Mouse (Mus musculus): Measurements from ENCODE around the gene Psap. TPM values are rescaled to one million over a fixed set of nuclear protein-coding genes. Genes with fewer than 3 reads are reported as not detected.

Gene Psap
- polyA plus RNA-seq, 1 experiment from 2014 or later: 54.8 TPM

GRCm38 (mm10) chr10:60280353-60280752 lies 2.9 kb downstream of the Psap start:
- Histone ChIP-seq H3K36me3 (ENCODE audit: control insufficient read depth, insufficient read depth, low read length) (no peaks in the 10 kb centered on the region; the same call in 1 of the 2 replicates), H3K4me2 (ENCODE audit: low read depth, severe bottlenecking) (no peak overlapping the region), H3K9ac (ENCODE audit: low read length) (no peak overlapping the region), H3K27ac (replicated peaks; ENCODE audit: low read depth, low read length) (no peak overlapping the region), H3K27me3 (ENCODE audit: control insufficient read depth, insufficient read depth, low read length) (no peaks in the 10 kb centered on the region), H3K9me3 (ENCODE audit: control insufficient read depth, low read length) (no peaks in the 10 kb centered on the region), H3K4me3 (ENCODE audit: low read depth, low read length) (no peak overlapping the region), H3K4me1 (ENCODE audit: control insufficient read depth, insufficient read depth, low read length) (peaks cover 16% of the 10 kb centered on the region)
- ATAC-seq (ENCODE audit: insufficient number of reproducible peaks, low FRiP score, low TSS enrichment, low read depth) (no peak), DNase-seq (ENCODE audit: low spot score) (no peak)
- 92% methylated on average over 6 of the region's 6 CpGs for WGBS

GRCm38 (mm10) chr10:60281571-60282050 lies 4.2 kb downstream of the Psap start:
- Histone ChIP-seq H3K9ac (ENCODE audit: low read length) (no peak overlapping the region), H3K4me1 (ENCODE audit: control insufficient read depth, insufficient read depth, low read length) (peaks cover 24% of the 10 kb centered on the region)
- 92% methylated on average over 9 of the region's 9 CpGs for WGBS

DNA sequence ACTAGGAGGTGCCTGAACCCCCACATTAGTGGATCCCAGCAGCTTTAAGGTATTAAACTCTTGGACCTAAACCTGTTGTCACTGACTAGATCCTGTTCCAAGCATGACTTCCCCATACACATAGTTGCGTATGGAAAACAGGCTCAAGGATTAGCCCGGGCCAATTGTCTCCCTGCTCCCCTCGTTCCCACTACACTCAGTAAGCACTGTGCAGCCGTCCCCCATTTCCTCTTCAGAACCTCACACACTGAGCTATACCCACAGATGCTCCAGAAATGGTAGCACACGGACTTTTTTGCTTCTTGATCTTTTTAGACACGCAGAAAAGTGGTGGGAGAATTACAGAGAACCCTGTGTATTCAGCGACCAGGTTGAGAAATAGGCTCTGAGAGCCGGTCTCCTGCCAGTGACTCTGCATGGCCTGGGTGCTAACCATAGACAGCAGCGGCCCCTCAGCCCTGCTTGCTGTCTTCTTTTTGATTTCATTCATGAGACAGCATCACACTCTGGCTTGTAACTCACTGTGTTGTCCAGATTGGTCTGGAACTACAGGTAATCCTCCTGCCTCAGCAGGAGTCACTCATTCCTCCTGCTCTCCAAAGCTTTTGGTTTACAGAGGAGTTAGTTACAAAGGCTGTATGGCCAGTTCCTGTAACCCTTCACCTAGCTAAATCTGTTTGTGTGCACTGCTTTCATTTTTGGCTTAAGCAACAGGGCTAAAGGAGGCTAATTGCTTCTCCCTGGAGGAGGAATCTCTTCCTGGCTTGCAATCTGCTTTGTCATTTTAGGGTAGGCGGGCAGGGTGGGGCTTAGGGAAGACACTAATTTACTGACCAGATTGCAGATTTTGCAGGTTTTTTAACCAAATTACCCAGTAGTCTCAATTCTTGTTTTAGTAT lies 4.9 kb downstream of the Psap start:
- DNase-seq (ENCODE audit: low spot score) (no peak), ATAC-seq (ENCODE audit: insufficient number of reproducible peaks, low FRiP score, low TSS enrichment, low read depth) (no peak)
- Histone ChIP-seq H3K4me2 (ENCODE audit: low read depth, severe bottlenecking) (no peak overlapping the region), H3K4me3 (ENCODE audit: low read depth, low read length) (no peak overlapping the region), H3K27me3 (ENCODE audit: control insufficient read depth, insufficient read depth, low read length) (no peaks in the 10 kb centered on the region), H3K9ac (ENCODE audit: low read length) (no peak overlapping the region), H3K36me3 (ENCODE audit: control insufficient read depth, insufficient read depth, low read length) (no peaks in the 10 kb centered on the region; the same call in 1 of the 2 replicates), H3K9me3 (ENCODE audit: control insufficient read depth, low read length) (no peaks in the 10 kb centered on the region), H3K27ac (replicated peaks; ENCODE audit: low read depth, low read length) (no peak overlapping the region), H3K4me1 (ENCODE audit: control insufficient read depth, insufficient read depth, low read length) (peaks cover 24% of the 10 kb centered on the region)
- 88% methylated on average over 10 of the region's 10 CpGs for WGBS

More at GRCm38 (mm10) chr10:60281571-60282050, 4.2 kb downstream of the Psap start:
- no peak for ATAC-seq (ENCODE audit: insufficient number of reproducible peaks, low FRiP score, low TSS enrichment, low read depth)
- DNase-seq (ENCODE audit: low spot score): no peak
- no peak overlapping the region for H3K27ac ChIP-seq (replicated peaks; ENCODE audit: low read depth, low read length)
- H3K4me3 ChIP-seq (ENCODE audit: low read depth, low read length): no peak overlapping the region
- H3K27me3 ChIP-seq (ENCODE audit: control insufficient read depth, insufficient read depth, low read length): no peaks in the 10 kb centered on the region
- no peaks in the 10 kb centered on the region for H3K9me3 ChIP-seq (ENCODE audit: control insufficient read depth, low read length)
- H3K36me3 ChIP-seq (ENCODE audit: control insufficient read depth, insufficient read depth, low read length): no peaks in the 10 kb centered on the region; the same call in 1 of the 2 replicates
- no peak overlapping the region for H3K4me2 ChIP-seq (ENCODE audit: low read depth, severe bottlenecking)

DNA sequence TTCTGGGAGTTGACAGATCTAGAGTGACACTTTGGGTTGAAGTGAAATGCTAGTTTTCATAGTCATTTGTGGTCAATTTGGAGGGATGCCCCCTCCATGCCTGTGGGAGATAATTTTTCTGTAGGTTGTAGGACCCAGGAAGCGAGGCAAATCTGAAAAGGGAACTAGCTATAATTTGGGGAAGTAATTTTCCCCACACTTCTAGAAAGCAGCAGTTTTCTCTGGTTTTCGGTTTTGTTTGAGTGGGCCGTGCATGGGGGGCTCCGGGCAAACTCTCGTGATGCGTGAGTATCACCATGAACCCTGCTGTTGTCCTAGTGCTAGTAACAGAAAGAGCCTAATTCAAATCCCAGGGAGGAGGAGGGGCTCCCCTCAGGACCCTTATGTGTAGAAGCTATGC lies 6.8 kb downstream of the Psap start:
- ATAC-seq (ENCODE audit: insufficient number of reproducible peaks, low FRiP score, low TSS enrichment, low read depth) (no peak), DNase-seq (ENCODE audit: low spot score) (no peak)
- H3K27ac ChIP-seq (replicated peaks; ENCODE audit: low read depth, low read length): 0 out of 2 replicates have a peak overlapping the region, but pooled peaks have one; percentile 25
- no peaks in the 10 kb centered on the region for H3K27me3 ChIP-seq (ENCODE audit: control insufficient read depth, insufficient read depth, low read length)
- no peak overlapping the region for H3K4me2 ChIP-seq (ENCODE audit: low read depth, severe bottlenecking)
- H3K9ac ChIP-seq (ENCODE audit: low read length): no peak overlapping the region
- peaks cover 21% of the 10 kb centered on the region for H3K4me1 ChIP-seq (ENCODE audit: control insufficient read depth, insufficient read depth, low read length)
- no peak overlapping the region for H3K4me3 ChIP-seq (ENCODE audit: low read depth, low read length)
- H3K36me3 ChIP-seq (ENCODE audit: control insufficient read depth, insufficient read depth, low read length): no peaks in the 10 kb centered on the region; the same call in 1 of the 2 replicates
- WGBS: 96% methylated on average over 6 of the region's 6 CpGs
- no peaks in the 10 kb centered on the region for H3K9me3 ChIP-seq (ENCODE audit: control insufficient read depth, low read length)

GRCm38 (mm10) chr10:60284676-60285111 lies 7.3 kb downstream of the Psap start:
- no peak for DNase-seq (ENCODE audit: low spot score)
- Histone ChIP-seq H3K9ac (ENCODE audit: low read length) (no peak overlapping the region), H3K9me3 (ENCODE audit: control insufficient read depth, low read length) (no peaks in the 10 kb centered on the region), H3K36me3 (ENCODE audit: control insufficient read depth, insufficient read depth, low read length) (no peaks in the 10 kb centered on the region; the same call in 1 of the 2 replicates), H3K27ac (replicated peaks; ENCODE audit: low read depth, low read length) (0 out of 2 replicates have a peak overlapping the region, but pooled peaks have one; percentile 25), H3K4me3 (ENCODE audit: low read depth, low read length) (no peak overlapping the region), H3K4me2 (ENCODE audit: low read depth, severe bottlenecking) (no peak overlapping the region), H3K4me1 (ENCODE audit: control insufficient read depth, insufficient read depth, low read length) (peaks cover 21% of the 10 kb centered on the region), H3K27me3 (ENCODE audit: control insufficient read depth, insufficient read depth, low read length) (no peaks in the 10 kb centered on the region)
- no peak for ATAC-seq (ENCODE audit: insufficient number of reproducible peaks, low FRiP score, low TSS enrichment, low read depth)
- WGBS: 64% methylated on average over 8 of the region's 8 CpGs

GRCm38 (mm10) chr10:60285183-60285582 lies 7.8 kb downstream of the Psap start:
- Histone ChIP-seq H3K4me3 (ENCODE audit: low read depth, low read length) (no peak overlapping the region), H3K27ac (replicated peaks; ENCODE audit: low read depth, low read length) (no peak overlapping the region; the same call in 1 of the 2 replicates), H3K9me3 (ENCODE audit: control insufficient read depth, low read length) (no peaks in the 10 kb centered on the region), H3K4me1 (ENCODE audit: control insufficient read depth, insufficient read depth, low read length) (peaks cover 25% of the 10 kb centered on the region), H3K4me2 (ENCODE audit: low read depth, severe bottlenecking) (no peak overlapping the region), H3K27me3 (ENCODE audit: control insufficient read depth, insufficient read depth, low read length) (no peaks in the 10 kb centered on the region), H3K36me3 (ENCODE audit: control insufficient read depth, insufficient read depth, low read length) (no peaks in the 10 kb centered on the region; the same call in 1 of the 2 replicates), H3K9ac (ENCODE audit: low read length) (no peak overlapping the region; the same call in 1 of the 2 replicates)
- no peak for ATAC-seq (ENCODE audit: insufficient number of reproducible peaks, low FRiP score, low TSS enrichment, low read depth)
- DNase-seq (ENCODE audit: low spot score): no peak
- 80% methylated on average over 8 of the region's 8 CpGs for WGBS

DNA sequence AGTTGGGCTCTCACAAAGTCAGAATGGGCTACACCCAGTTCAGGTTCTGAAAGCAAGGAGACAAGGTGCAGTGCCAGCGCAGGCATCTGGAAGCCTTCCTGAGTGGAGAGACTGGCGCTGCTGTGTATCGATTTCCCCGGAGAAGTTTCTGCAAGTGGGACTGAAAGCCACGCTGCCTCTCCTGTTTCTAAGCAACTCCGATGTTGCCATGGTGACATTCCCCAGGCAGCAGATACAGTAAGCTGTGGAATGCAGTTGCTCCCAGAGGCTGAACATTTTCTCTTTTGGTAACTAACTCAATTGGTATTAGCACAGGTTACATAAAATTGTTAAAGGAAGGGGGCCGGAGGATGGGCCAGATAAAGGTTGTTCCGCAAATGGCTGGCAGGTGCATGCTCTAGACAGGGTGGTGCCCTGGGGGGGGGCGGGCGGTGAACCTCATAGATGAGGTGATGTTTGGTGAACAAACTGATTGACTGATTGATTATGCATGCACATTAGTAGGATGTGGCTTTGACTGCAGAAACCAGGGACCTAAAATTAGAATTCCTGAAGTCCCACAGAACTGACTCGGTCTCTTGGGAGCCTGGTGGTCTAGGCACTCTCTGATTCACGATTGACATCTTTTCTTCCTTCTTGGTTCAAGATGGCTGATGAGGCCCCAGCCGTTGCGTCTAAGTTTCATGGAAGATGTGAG lies 8.4 kb downstream of the Psap start:
- H3K4me1 ChIP-seq (ENCODE audit: control insufficient read depth, insufficient read depth, low read length): peaks cover 25% of the 10 kb centered on the region
- H3K4me2 ChIP-seq (ENCODE audit: low read depth, severe bottlenecking): no peak overlapping the region
- no peak overlapping the region for H3K4me3 ChIP-seq (ENCODE audit: low read depth, low read length)
- H3K36me3 ChIP-seq (ENCODE audit: control insufficient read depth, insufficient read depth, low read length): no peaks in the 10 kb centered on the region; the same call in 1 of the 2 replicates
- WGBS: 74% methylated on average over 14 of the region's 14 CpGs
- no peaks in the 10 kb centered on the region for H3K27me3 ChIP-seq (ENCODE audit: control insufficient read depth, insufficient read depth, low read length)
- ATAC-seq (ENCODE audit: insufficient number of reproducible peaks, low FRiP score, low TSS enrichment, low read depth): peak; percentile 33; the same call in 1 of the 2 replicates
- peak; percentile 62 for DNase-seq (ENCODE audit: low spot score)
- no peaks in the 10 kb centered on the region for H3K9me3 ChIP-seq (ENCODE audit: control insufficient read depth, low read length)
- no peak overlapping the region; the same call in 1 of the 2 replicates for H3K27ac ChIP-seq (replicated peaks; ENCODE audit: low read depth, low read length)
- H3K9ac ChIP-seq (ENCODE audit: low read length): no peak overlapping the region

- no peaks in the 10 kb centered on the region for H3K9me3 ChIP-seq (ENCODE audit: control insufficient read depth, low read length)
- ATAC-seq (ENCODE audit: insufficient number of reproducible peaks, low FRiP score, low TSS enrichment, low read depth) (no peak), DNase-seq (ENCODE audit: low spot score) (no peak)
- WGBS: 96% methylated on average over 7 of the region's 7 CpGs
- H3K36me3 ChIP-seq (ENCODE audit: control insufficient read depth, insufficient read depth, low read length): no peaks in the 10 kb centered on the region; the same call in 1 of the 2 replicates
- H3K27ac ChIP-seq (replicated peaks; ENCODE audit: low read depth, low read length): no peak overlapping the region
- no peak overlapping the region for H3K9ac ChIP-seq (ENCODE audit: low read length)
- H3K4me2 ChIP-seq (ENCODE audit: low read depth, severe bottlenecking): no peak overlapping the region
- H3K4me3 ChIP-seq (ENCODE audit: low read depth, low read length): no peak overlapping the region
- no peaks in the 10 kb centered on the region for H3K27me3 ChIP-seq (ENCODE audit: control insufficient read depth, insufficient read depth, low read length)
- H3K4me1 ChIP-seq (ENCODE audit: control insufficient read depth, insufficient read depth, low read length): peaks cover 25% of the 10 kb centered on the region
These were observed 9.1 kb downstream of the Psap start for GRCm38 (mm10) chr10:60286546-60286945.

Data from limb, embryonic 11.5 days (tissue).